Mouse (Mus musculus) c-Kit-positive CD71-negative TER-119-negative erythroid progenitor cells, embryonic 14.5 days (primary cell): ENCODE measurements at regions not wholly inside any gene's neighbourhood (a gene's known extent, or its start where the extent isn't known, plus 50 kb on each side); places are given as distances from the start of the nearest gene placed in this dataset.

Experiments used
- DNase-seq: peaks from one replicate; pipeline ENCODE4 v3.0.0-alpha.2; 2013; ENCODE audit warnings: low read depth

DNA sequence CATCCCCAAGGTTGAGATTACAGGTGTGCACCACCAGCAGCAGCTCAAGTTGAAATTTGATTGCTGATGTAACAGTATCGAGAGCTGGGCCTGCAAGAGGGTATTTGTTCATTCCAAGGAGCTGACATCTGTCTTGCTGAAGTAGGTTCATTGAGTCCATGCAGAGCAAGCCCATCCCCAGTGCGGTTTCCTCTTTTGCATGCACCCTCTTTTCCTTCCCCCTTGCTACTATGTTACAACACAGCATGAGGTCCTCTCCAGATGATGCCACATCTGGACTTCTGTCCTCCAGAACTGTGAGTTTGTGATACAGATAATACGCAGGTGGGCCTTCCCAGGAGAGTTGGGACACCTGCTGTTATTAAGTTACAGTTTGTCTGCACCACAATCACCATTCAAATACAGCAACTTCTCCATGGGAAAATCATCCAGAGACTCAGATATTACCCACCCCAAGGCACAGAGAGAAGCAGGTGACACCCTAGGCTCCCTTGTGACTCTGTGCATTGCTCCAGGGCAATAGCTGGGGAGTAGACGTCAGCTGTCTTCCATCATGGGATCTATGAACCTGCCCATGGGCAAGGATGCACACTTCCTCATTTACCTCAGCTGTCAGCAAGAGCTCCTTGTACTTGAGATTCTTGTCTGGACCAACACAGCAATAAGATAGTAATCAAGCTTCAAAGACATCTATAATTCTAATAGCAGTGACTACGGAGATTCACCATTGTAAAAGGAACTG is 137.8 kb downstream of the Ets2 start:
- DNase-seq: no peak

DNA sequence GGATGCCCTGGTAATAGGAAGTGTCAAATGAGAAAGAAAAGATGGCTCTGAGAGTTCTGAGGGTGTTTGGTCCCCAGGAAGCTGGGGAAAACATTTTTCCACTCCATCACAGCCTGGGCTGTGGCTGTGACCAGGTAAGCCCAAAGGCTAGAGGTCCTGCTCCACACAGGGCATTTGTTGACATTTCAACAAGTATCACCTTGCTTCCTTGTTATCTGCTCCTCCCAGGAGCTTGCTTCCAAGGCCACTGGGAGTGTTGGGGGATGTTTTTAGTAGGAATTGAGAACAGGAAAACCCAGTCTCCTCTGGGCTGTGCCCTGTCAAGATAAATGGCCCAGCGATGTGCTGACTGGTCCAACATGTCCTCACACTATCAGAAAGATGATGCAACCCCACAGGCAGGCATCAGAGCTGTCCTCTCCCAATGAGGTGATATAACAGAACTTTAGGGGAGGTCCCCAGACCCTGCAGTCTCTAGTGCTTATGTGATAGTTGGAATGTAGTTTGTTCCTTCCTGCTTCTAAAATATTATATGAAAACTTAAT is 137.1 kb downstream of the Ets2 start:
- no peak for DNase-seq

GRCm38 (mm10) chr16:95838478-95838846 is 136.6 kb downstream of the Ets2 start:
- DNase-seq: no peak

GRCm38 (mm10) chr16:95837723-95838477 is 136.0 kb downstream of the Ets2 start:
- DNase-seq: no peak

DNA sequence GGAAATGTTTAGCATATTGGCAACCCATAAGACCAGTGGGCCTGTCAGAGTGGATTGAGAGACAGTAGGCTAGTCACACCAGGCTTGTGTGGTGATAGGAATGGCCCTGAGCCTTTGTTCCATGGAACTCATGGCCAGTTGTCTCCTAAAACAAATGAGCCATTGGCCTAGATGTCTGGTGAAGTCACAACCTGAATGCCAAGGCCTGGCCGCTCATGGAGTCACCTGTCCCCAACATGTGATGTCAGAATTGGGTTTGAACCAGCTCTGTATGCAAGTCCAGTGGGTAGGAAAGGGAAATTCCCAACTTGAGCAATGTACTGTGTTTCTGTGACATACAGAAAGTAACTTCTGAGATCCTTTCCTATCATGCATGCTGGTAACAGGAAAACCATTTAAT is 134.1 kb downstream of the Ets2 start:
- no peak for DNase-seq

DNA sequence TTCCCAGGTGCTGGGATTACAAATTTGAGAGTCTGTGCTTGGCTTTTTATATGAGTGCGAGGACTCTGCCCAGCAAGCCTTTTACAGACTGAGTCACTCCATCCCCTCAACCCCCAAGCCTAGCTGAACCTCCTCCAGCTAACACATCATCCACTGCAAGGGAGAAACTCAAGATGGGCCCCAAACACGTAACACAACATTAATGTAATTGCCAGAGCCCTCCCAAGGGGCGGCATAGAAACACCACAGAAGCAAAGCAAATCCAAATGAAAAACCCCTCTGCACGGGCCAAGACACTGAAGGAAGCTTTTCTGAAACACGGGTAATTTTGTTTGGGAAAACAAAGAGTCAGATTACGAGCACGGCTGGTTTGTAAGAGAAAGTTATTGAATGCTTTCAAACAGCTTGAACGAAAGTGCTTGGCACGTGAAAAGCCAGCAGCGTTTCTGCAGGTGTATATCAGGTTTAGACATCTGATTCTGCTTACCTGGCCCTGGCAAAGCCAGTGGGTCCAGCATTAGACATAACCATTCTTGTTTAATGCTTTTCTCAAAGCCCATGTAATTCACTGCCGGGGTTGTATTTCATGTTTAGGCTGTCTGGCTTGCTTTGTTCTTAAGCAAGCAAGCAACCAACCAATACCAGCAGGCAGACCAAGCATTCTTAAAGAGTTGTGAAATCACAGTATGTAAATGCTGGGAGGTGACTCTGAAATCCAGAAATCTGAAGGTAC is 132.8 kb downstream of the Ets2 start:
- no peak for DNase-seq

- DNase-seq: no peak
Measured at GRCm38 (mm10) chr16:95833455-95833854, 131.6 kb downstream of the Ets2 start.

DNA sequence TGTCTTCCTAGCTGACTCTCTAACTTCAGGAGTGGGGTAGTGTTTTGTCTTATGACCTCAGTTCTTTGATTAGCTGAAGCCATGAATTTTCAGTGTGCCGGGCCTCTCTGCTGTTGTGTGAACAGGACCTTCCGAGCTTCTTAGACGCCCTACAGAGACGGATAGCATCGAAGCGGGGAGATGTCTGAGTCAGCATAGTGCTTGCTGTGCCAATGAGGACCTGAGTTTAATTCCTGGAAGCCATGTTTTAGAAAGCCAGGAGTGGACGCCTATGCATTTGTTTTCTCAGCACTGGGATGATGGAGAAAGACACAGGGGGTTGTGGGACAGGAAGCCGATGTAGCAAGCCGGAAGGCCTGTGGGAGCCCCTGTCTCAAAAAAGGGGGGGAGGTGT is 130.5 kb downstream of the Ets2 start:
- no peak for DNase-seq

DNA sequence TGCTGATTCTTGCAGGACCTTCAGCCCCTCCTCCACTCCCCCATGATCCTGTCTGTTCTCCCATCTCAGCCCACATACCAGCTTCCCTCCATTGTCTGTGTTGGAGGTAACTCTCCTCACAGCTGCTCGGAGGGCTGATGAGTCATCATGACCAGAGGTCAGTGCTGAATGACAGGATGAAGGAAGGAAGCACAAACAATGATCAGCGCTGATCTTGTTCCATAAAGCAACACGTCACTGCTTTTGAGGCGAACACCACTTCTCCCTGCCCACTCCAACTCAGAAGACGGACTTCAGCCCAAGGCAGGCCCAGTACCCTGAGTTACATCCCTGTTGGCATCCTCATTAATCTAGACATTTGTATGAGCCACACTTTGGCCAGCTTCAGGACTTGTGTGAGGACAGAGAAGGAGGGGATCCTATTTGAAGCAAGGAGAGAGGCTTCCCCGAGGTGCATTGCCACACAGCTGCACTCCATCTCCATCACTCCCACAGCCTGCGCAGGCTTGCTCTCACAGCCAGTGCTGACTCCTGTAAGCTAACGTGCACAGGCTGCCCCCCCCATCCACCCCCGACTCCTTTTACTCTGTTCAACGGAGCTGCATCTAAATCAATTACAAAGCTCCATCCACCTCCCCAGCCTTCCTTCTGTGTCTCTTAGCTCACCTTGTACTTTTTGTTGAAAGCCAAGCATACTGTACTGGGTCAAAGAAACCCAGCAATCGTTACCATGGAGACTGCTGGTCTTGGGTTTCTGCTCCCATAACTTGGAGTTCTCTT is 129.9 kb downstream of the Ets2 start:
- DNase-seq: no peak

GRCm38 (mm10) chr16:95827402-95827737 is 125.5 kb downstream of the Ets2 start:
- peak; percentile 67 for DNase-seq

DNA sequence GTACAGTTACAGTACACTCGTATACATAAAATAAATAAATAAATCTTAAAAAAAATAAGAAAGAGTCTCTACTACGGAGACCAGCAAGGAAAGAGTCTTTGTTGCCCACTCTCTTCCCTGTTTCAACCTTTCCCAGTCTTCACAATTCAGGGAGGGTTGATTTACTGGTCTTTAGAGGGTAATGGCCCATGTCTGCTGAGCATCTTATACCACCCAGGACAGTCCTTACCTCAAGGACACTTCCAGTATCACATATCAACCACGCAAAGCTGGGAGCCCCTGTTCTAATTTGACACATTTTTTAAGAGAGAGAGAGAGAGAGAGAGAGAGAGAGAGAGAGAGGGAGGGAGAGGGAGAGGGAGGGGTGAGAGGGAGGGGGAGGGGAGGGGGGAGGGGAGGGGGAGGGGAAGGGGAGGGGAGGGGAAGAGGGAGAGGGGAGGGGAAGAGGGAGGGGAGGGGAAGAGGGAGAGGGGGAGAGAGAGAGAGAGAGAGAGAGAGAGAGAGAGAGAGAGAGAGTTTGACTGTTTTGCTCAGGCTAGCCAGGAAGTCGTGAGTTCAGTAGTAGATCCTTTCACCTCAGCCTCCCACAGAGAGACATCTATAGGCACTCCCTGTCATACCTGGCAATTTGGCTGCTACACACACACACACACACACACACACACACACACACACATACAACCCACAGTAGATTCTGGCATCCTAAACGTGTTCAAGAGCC is 125.0 kb downstream of the Ets2 start:
- DNase-seq: no peak

- no peak for DNase-seq
Measured at GRCm38 (mm10) chr16:95825723-95826122, 123.8 kb downstream of the Ets2 start.

DNA sequence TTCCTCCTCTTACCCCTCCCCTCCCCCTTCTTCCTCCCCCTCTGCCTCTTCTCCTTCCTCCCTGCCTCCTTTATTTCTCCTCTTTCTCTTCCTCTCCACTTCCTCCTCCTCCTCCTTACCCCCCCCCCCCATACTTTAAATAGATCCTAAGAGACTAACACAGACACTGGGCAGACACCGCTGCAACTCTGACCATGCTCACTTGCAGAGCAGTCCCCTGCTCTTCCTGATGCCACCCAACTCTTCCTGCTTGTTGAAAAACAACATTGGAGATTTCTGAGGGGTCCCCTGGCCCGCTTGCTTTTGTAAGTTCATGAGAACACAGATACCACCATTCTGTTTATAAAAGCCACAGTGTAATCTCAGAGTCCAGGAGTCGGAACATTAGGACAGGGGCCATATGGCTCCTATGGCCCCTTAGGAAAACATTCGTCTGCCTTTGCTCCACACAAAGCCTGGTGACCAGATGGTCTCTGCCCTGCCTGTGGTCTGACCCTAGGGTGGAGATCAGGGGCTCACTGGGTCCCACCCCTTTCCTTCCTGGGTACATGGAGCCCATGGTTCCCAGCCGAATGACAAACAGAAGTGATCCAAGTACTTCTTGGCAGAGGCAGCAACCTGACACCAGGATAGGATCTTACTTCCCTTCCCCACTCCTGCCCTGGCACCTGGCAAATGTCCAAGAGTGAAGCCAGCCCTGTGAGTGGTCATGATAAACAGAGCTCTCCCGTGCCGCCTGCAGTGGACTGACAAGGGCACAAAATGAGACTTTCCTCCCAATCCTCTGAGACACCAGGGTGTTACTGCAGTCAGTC is 123.1 kb downstream of the Ets2 start:
- DNase-seq: no peak

DNA sequence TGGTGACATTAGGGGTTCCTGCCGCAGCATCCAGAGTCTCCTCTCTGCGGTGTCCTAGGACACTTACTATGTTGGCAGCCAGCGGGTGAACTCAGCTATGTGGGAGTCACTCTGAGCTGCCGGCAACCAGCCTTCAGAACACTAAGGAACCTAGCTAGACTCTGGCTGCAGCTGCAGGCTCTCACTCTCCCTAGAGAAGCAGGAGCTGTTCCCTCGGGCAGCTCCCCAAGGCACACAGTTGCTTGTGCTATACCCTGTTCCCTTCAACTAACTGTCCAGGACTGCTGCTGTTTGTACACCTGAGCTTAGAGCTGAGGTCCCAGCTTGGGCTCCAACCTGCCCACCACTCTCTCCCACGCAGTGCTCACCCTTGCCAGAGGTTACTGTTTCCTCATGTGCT is 121.9 kb downstream of the Ets2 start:
- DNase-seq: no peak

DNA sequence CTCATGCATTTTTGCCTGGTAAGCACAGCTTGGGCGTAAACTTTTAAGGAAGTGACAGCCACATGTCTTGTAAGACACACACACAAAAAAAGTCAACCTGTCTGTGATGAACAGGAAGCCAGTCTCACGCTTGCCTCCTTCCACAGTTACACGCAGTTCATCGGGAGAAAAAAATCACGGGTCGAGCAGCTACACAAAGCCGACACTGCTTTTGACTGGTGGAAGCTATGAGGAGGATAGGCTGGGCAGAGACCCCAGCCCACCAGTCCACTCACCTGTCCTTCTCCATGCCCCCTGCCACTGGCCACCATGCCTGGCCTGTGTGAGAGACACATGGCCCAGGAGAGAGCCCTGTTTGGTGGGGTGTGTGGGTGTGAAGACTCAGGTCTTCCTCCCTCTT is 119.2 kb downstream of the Ets2 start:
- DNase-seq: no peak

DNA sequence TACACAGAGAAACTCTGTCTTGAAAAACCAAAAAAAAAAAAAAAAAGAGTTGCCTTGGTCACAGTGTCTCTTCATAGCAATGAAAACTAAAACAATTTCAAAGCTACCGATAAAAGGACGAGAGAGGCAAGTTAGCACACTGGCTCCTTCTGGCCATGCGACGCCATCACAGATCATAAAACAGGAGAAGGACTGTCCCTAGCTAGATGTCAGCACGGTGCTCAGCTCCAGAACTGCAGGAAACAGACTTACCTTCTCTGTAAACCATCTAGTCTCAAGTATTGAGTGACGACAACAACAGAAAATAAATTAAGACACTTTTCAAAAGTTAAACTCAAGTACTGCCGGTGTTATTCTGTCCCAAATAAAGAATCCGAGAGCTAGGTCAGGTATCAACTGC is 118.7 kb downstream of the Ets2 start:
- no peak for DNase-seq

DNA sequence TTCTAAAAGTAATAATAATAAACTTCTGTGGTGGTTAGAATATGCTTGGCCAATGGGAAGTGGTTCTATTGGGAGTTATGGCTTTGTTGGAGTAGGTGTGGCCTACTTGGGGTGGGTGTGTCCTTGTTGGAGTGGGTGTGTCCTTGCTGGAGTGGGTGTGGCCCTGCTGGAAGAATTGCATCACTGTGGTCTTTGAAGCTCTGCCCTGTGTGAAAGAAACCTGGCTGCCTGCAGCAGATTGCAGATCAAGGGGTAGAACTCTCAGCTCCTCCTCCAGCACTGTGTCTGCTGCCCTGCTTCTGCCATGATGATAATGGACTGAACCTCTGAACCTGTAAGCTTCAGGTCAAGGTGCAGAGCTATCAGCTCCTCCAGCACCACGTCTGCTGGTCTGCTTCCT is 118.1 kb downstream of the Ets2 start:
- no peak for DNase-seq

DNA sequence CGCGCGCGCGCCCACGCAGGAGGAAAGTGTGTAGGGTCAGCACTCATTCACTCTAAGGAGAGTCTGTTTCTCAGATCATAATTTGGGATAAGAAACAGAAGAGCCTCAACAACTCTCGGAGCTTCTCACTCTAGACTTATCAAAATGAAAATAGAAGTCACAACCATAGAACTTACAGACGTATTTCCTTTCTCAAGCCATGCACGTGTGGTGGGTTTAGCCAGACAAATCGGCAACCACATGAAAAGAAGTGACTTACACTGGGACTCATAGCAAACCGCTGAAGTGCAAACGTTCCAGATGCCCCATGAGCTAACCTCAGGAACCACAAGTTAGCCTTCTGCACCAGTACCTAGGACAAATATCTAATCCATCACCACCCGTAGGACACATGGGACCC is 114.1 kb downstream of the Ets2 start:
- no peak for DNase-seq

DNA sequence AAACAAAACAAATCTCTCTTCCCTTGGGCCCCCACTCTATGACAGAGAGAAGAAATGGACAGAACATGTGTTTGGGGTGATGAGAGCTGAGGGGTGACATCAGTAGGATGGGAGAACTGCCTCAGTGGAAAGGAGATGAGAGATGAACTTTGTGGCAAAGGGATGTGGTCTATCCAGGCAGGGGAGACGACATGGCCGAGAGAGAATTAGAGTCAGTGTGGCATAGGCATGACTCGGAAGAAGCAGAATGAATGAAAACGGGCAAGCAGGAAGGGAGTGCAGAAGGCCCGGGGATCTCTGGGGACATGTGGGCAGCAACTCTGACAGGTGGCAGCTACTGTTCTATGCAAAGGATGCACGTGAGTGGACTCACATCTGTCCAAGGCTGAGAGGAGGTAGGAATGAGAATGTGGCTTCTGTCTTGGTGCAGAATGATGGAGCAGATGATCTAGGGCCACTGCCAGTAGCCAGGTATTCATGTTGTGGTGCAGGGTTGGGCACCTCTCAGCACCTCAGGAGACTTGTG is 113.4 kb downstream of the Ets2 start:
- DNase-seq: no peak

GRCm38 (mm10) chr16:95814513-95815118 is 112.7 kb downstream of the Ets2 start:
- no peak for DNase-seq
